Mouse (Mus musculus) forebrain, embryonic 14.5 days (tissue): Measurements from ENCODE around the gene Maoa. TPM values are rescaled to one million over a fixed set of nuclear protein-coding genes. Genes with fewer than 3 reads are reported as not detected.

ENCODE experiments used
- ATAC-seq: fragments of 200-750 bp; cut with Nextera tagmentation; 2 replicates; pipeline ENCODE4 v1.8.0; 2017; ENCODE audit warnings: mild to moderate bottlenecking, moderate library complexity
- DNase-seq: peaks from one replicate; pipeline ENCODE4 v3.0.0-alpha.2; 2015; ENCODE audit warnings: low spot score
- H3K27ac ChIP-seq: fragments of 300-500 bp; sonication (generic); 2 replicates; pipeline ENCODE4 v1.5.1; 2014; ENCODE audit warnings: low read depth, mild to moderate bottlenecking, control low read depth, low read length, moderate library complexity
- H3K27me3 ChIP-seq: fragments of 300-500 bp; sonication (generic); replicated peaks from 2 replicates; pipeline ENCODE4 v1.6.1; 2014; ENCODE audit warnings: low read length, control low read depth, mixed read lengths; ENCODE audit not compliant: control insufficient read depth, insufficient read depth
- H3K36me3 ChIP-seq: fragments of 300-500 bp; sonication (generic); 2 replicates; pipeline ENCODE4 v1.6.1; 2014; ENCODE audit warnings: low read length, control low read depth; ENCODE audit not compliant: control insufficient read depth, insufficient read depth
- H3K4me1 ChIP-seq: fragments of 300-500 bp; sonication (generic); 2 replicates; pipeline ENCODE4 v1.6.1; 2014; ENCODE audit warnings: antibody characterized with exemption, low read length, control low read depth; ENCODE audit not compliant: control insufficient read depth, insufficient read depth
- H3K4me2 ChIP-seq: fragments of 300-500 bp; sonication (generic); 2 replicates; pipeline ENCODE4 v1.6.1; 2014; ENCODE audit warnings: mild to moderate bottlenecking, control low read depth, low read length
- H3K4me3 ChIP-seq: fragments of 300-500 bp; sonication (generic); 2 replicates; pipeline ENCODE4 v1.5.1; 2014; ENCODE audit warnings: low read depth, low read length, control low read depth
- H3K9ac ChIP-seq: fragments of 300-500 bp; sonication (generic); 2 replicates; pipeline ENCODE4 v1.6.1; 2014; ENCODE audit warnings: mild to moderate bottlenecking, low read length, control low read depth, moderate library complexity
- H3K9me3 ChIP-seq: fragments of 300-500 bp; sonication (generic); replicated peaks from 2 replicates; pipeline ENCODE4 v1.6.1; 2016; ENCODE audit warnings: low read length, control low read depth, mixed read lengths; ENCODE audit not compliant: control insufficient read depth
- WGBS: fragments of 180-500 bp; shearing (Covaris S2); extraction: QIAGEN DNeasy Blood & Tissue Kit; methylation state at CpG from one replicate; pipeline ENCODE4 v1.1.7; 2014; 5-methylcytosine and 5-hydroxymethylcytosine counted together
- polyA plus RNA-seq: library from polyadenylated mRNA; unstranded; fragments of >200 nt; fragmentation: Nextera tagmentation; extraction: Ambion mirVana; gene quantifications from 2 replicates; pipeline ENCODE4 v1.2.1, GENCODE M21; 2014

Gene Maoa
- polyA plus RNA-seq: 14.8 and 16.7 TPM in 2 replicates

DNA sequence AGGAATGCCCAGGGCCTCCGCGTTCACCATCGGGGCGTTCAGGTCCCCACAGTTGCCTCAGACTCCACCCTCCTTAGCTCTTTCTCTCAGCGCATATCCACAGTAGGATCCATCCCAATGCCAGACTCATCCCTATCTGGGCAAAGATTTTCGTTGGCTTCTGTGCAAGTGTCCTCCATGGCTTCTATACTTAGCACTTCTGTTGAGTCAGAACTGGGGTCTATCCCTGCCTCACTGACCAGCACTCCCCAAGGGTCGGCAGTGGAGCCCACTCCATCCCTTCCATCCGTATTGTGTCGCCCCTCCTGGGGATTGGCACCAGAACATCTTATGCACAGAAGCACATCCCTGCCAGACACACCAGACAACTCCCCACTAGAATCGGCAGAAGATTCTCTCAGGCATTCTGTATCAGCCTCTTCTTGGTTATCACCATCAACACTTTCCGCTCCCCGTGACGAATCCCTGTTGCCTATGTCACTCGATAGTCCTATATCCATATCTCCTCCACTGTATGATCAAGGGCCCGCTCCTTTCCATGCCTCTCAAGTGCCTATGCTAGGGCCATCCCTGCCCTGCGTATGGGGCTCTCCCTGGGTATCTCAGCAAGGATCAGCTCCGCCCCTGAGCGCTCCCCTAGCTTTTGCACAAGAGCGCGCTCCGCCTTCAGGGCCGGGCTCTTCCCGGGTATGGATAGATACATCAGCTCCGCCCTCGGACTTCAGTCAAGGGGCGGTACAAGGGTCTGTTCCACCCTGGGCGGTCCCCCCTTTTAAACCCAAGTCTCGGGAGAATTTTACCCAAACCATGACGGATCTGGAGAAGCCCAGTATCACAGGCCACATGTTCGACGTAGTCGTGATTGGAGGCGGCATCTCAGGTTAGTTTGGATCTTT is at the start of gene Maoa:
Gene Maoa (plus strand): TSS at position 665 of the 896 bp plus-strand sequence.
- Histone ChIP-seq H3K9me3 (no peaks in the 10 kb centered on the region), H3K27ac (peak within 1 kb of the TSS; percentile 74), H3K27me3 (no peaks in the 10 kb centered on the region), H3K4me1 (no peaks in the 10 kb centered on the region), H3K36me3 (no peaks in the 10 kb centered on the region), H3K4me2 (peak within 1 kb of the TSS; percentile 64), H3K4me3 (peak within 1 kb of the TSS; percentile 39), H3K9ac (peak within 1 kb of the TSS; percentile 61)
- DNase-seq (peak; percentile 84), ATAC-seq (peak; percentile 82)
- 27% methylated on average over 33 of the region's 33 CpGs for WGBS

DNA sequence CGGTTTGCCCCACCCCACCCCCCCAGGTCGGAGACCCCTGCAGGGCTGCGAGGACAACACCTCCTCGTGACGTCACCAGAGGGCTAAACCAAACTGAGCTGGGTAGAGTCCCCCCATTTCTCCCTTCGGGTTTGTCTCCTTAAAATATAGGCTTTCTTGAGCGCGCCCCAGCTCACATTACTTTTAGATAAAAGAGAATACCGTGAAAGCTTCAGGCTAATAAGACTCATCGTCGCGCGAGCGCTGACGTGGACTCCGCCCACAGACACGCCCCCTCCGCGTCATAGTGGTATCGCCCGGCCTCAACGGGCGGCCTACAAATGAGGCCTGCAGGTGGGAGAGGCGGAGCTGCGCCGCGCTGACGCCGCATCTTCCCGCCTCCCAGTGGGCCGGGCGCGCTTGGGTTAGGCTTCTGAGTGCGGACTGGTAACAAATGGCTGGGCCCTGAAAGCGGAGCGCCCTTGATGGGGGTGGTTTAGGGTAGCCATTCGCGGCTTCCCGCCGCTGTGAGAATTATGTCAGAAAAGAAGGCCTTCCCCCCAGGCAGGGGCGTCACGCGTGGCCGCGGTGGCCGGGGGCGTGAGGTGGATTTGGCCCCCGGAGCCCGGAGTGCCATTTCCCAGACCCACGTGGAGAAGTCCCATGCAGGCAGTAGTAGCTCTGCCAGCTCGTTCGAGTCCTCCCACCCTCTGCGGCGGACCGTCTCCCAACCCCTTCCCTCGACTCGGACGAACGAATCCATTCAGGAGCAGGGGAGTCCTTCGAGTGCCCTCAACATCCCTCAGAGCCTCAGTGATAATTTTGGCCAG is 1.1 kb upstream of the Maoa start:
- DNase-seq (peak; percentile 90), ATAC-seq (peak; percentile 96)
- Histone ChIP-seq H3K27me3 (no peaks in the 10 kb centered on the region), H3K36me3 (no peaks in the 10 kb centered on the region), H3K27ac (peak overlapping the region; percentile 74), H3K9me3 (no peaks in the 10 kb centered on the region), H3K9ac (peak overlapping the region; percentile 61), H3K4me1 (no peaks in the 10 kb centered on the region), H3K4me3 (peak overlapping the region; percentile 39), H3K4me2 (peak overlapping the region; percentile 64)
- WGBS: 29% methylated on average over 60 of the region's 60 CpGs

DNA sequence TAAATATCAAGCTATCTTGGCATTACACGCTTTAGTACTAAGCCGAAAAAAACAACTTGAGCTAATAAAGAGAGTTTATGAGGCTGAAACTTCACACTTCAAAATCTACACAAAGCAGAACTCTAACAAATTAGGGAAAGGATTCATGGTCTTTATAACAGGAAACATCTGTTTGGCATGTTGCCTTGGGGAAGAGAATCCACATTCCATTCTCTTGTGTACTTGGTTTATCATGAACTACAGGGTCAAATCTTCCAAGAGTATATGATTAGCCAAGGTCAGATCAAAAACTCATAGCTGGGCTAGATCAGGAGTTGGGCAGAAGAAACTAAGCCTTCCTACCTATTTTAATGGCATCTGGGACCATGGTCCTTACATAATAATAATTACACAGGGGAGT is 37.0 kb downstream of the Maoa start:
- Histone ChIP-seq H3K36me3 (no peaks in the 10 kb centered on the region), H3K27ac (no peak overlapping the region), H3K4me2 (no peak overlapping the region), H3K4me1 (no peaks in the 10 kb centered on the region), H3K4me3 (no peak overlapping the region), H3K27me3 (no peaks in the 10 kb centered on the region), H3K9ac (no peak overlapping the region), H3K9me3 (no peaks in the 10 kb centered on the region)
- ATAC-seq: no peak
- DNase-seq: no peak
- WGBS: 87% methylated on average over 2 of the region's 2 CpGs

DNA sequence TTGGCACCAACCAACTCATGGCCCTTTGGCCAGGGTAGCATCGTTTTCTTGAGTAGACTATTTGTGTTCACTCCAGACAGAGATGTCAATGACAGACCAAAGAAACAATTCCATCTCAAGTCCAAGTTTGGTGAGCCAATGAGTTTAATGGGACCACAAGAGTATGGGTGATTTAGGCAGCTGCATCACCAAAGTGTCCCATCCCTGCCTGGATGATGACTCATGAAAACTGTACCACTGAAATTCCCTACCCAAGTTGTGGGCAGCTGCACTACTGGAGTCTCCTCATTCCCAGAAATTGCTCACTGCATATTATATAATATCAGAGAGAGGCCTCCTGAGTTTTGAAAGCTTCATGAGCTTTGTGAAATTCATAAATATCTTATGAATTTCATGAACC is 86.6 kb downstream of the Maoa start:
- H3K4me1 ChIP-seq: no peaks in the 10 kb centered on the region
- no peak overlapping the region for H3K4me2 ChIP-seq
- no peak overlapping the region for H3K4me3 ChIP-seq
- no peak overlapping the region for H3K27ac ChIP-seq
- ATAC-seq (no peak), DNase-seq (no peak)
- 83% methylated on average over 1 of the region's 1 CpGs for WGBS
- H3K36me3 ChIP-seq: no peaks in the 10 kb centered on the region
- H3K27me3 ChIP-seq: no peaks in the 10 kb centered on the region
- no peak overlapping the region for H3K9ac ChIP-seq
- no peaks in the 10 kb centered on the region for H3K9me3 ChIP-seq

DNA sequence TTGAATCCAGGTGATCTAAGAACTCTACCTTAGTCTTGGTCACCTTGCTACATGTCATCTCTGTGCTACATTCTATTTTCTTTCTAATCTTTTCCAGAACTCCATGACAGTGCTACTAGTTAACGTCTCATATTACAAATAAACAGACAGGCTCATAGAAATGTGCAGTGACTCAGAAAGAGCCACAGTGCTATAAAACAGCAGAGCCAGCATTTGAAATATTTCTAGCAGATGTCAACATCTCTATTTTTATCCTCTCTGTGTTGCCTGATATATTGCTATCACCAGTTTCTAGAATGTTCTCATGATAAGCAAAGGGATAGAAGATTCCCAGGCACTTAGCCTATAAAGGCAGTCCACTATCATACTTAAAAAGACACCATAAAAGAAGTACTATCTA is 94.5 kb downstream of the Maoa start:
- H3K9me3 ChIP-seq: no peaks in the 10 kb centered on the region
- no peaks in the 10 kb centered on the region for H3K27me3 ChIP-seq
- no peak overlapping the region for H3K27ac ChIP-seq
- H3K4me2 ChIP-seq: no peak overlapping the region
- H3K4me3 ChIP-seq: no peak overlapping the region
- ATAC-seq (no peak), DNase-seq (no peak)
- no peak overlapping the region for H3K9ac ChIP-seq
- no peaks in the 10 kb centered on the region for H3K4me1 ChIP-seq
- 89% methylated on average over 1 of the region's 1 CpGs for WGBS
- H3K36me3 ChIP-seq: no peaks in the 10 kb centered on the region

Other genes with a start within 250 kb of the Maoa start
- not detected in 2 replicates for gene Cypt1, start 96.8 kb upstream of the Maoa start, polyA plus RNA-seq
- 2.6 and 3.0 TPM in 2 replicates for gene Maob, start 197.7 kb downstream of the Maoa start, polyA plus RNA-seq